Mouse (Mus musculus): ENCODE data around the gene Pacrg. TPM values are rescaled to one million over a fixed set of nuclear protein-coding genes. Genes with fewer than 3 reads are reported as not detected.

The Pacrg gene
- polyA plus RNA-seq, 1 experiment from 2014 or later = 2.6 TPM

DNA sequence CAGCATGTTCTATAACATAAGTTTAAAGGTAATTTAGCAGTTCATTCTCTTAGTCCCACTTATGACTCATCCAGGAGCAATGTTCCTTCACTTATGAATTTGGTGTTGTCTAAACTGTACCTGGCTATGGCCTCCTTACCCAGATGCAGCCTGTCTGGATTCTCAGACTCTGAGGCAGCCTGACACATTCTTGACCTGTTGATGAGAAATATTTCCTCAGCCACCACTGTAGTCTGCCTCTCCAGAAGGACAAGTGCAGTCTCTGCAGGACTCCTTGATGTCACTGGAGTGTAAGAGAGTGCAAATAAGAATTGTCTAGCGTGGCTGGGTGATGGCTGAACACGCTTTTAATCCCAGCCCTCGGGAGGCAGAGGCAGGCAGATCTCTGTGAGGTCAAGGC is 373.0 kb downstream of the Pacrg start:
- Histone ChIP-seq H3K27ac (no peak overlapping the region), H3K9me3 (no peaks in the 10 kb centered on the region), H3K4me3 (no peak overlapping the region), H3K4me1 (no peaks in the 10 kb centered on the region), H3K27me3 (ENCODE audit: poor library complexity, severe bottlenecking) (no peaks in the 10 kb centered on the region), H3K36me3 (replicated peaks) (no peaks in the 10 kb centered on the region)
- DNase-seq (ENCODE audit: extremely low spot score, low spot score) = no peak
- 93% methylated on average over 3 of the region's 3 CpGs for WGBS

DNA sequence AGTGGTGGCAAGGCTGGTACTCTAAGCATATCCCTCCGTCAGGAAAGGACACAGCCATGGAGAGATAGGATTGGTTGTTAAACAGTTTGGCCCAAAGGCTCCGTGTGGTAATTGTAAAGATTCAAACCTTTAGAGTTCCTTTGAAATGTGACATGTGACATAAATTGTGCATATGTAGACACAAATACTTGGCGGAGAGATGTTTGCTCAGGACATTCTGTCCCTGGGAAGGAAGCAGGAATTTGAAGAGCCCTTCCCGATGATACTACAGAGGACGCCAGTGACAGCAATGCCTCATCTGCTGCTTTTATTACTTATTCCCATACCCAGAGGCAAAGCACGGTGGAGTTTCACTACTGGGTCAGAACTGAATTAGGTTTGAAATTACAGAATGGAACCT is 374.6 kb downstream of the Pacrg start:
- WGBS = 86% methylated on average over 6 of the region's 6 CpGs
- H3K27ac ChIP-seq = no peak overlapping the region

DNA sequence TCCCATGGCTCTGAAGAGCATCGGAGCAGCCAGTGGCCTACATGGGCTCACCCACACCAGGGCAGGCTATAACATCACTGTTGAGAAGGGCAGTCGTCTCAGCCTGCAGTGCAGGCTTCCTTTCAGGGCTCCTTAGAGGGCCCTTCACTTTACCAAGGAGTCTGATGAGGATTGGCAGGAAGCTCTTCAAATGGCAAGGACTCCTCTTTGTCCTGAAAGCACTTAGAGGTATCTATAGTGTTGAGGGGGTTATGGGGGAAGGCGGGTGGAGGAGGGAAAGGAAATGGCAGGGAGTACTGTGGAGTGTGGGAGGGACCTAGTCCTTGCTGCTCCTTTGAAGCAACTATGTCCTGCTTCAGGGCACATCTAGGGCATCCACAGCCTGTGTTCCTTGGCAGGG is 375.4 kb downstream of the Pacrg start:
- Histone ChIP-seq H3K27me3 (ENCODE audit: poor library complexity, severe bottlenecking) (no peaks in the 10 kb centered on the region), H3K4me3 (no peak overlapping the region), H3K27ac (peak overlapping the region; percentile 31; the same call in 1 of the 2 replicates), H3K9me3 (no peaks in the 10 kb centered on the region), H3K4me1 (no peaks in the 10 kb centered on the region), H3K36me3 (replicated peaks) (no peaks in the 10 kb centered on the region)
- DNase-seq (ENCODE audit: extremely low spot score, low spot score) = no peak
- 75% methylated on average over 3 of the region's 3 CpGs for WGBS

More for the DNA sequence above, 374.6 kb downstream of the Pacrg start:
- no peak for DNase-seq (ENCODE audit: extremely low spot score, low spot score)
- H3K4me1 ChIP-seq = no peaks in the 10 kb centered on the region
- no peaks in the 10 kb centered on the region for H3K36me3 ChIP-seq (replicated peaks)
- no peaks in the 10 kb centered on the region for H3K9me3 ChIP-seq
- H3K4me3 ChIP-seq = no peak overlapping the region
- H3K27me3 ChIP-seq (ENCODE audit: poor library complexity, severe bottlenecking) = no peaks in the 10 kb centered on the region

DNA sequence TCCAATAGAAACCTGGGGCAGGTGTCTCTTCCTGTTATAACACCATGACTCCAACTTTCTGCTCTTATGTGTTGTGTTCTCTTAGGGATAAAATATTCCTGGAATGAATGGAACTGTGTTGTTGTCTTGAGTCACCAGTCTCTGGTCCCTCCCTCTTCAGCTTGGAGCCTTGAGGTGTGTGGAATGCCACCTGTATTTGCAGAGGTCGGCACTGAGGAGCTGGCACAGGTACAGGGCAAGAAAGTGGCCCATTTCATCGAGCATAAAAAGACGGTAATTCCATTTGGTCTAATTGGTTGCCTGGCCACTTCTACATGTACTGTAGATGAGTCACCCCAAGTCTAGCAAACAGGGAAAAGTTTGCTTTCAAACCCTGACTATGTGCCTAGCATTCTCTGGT is 376.5 kb downstream of the Pacrg start:
- DNase-seq (ENCODE audit: extremely low spot score, low spot score) = no peak
- H3K27ac ChIP-seq = no peak overlapping the region
- no peaks in the 10 kb centered on the region for H3K4me1 ChIP-seq
- no peaks in the 10 kb centered on the region for H3K36me3 ChIP-seq (replicated peaks)
- no peaks in the 10 kb centered on the region for H3K27me3 ChIP-seq (ENCODE audit: poor library complexity, severe bottlenecking)
- no peak overlapping the region for H3K4me3 ChIP-seq
- WGBS = 92% methylated on average over 3 of the region's 3 CpGs
- H3K9me3 ChIP-seq = no peaks in the 10 kb centered on the region

DNA sequence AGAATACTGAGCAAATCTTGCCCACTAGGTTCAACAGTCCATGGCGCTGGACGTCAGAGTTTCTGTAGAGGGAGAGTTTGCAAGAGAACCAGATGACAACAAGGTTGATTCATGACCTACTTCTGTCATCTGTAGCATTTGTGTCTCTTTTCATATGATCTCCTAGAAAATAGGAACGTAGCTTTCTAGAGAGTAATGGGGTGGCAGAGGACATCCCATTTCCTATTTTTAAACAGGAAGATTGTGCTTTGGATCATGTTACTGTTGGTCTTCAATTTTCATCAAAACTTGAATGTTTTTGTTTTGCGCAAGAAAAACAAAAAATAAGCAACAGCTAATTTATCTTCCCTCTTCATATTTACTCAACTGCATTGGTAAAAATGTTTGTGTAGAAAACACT is 379.2 kb downstream of the Pacrg start:
- no peaks in the 10 kb centered on the region for H3K9me3 ChIP-seq
- no peak for DNase-seq (ENCODE audit: extremely low spot score, low spot score)
- H3K36me3 ChIP-seq (replicated peaks) = no peaks in the 10 kb centered on the region
- no peak overlapping the region for H3K4me3 ChIP-seq
- no peak overlapping the region for H3K27ac ChIP-seq
- H3K27me3 ChIP-seq (ENCODE audit: poor library complexity, severe bottlenecking) = no peaks in the 10 kb centered on the region
- 0 out of 2 replicates have a peak, but pooled peaks cover 7% of the 10 kb centered on the region for H3K4me1 ChIP-seq
- WGBS = 92% methylated on average over 4 of the region's 4 CpGs

DNA sequence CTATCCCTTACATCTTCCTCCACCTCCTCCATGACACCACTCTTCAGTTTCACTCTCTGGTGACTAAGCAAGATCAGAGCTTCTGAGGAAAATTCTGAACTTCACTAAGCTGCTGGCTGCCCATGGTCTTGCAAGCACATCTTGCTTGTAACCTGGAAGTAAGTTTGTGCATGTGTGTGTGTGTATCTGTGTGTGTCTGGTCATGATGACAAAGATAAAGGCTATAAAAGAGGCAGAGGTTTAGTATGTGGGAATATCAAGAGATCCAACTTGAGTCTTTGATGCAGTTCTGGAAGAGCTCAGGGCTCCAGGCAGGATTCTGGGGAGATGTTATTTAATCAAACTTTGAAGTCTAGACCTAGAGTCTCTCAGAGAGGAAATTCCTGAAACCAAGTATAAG is 381.4 kb downstream of the Pacrg start:
- 0 out of 2 replicates have a peak, but pooled peaks cover 7% of the 10 kb centered on the region for H3K4me1 ChIP-seq
- no peak for DNase-seq (ENCODE audit: extremely low spot score, low spot score)
- no peak overlapping the region for H3K4me3 ChIP-seq
- no peaks in the 10 kb centered on the region for H3K36me3 ChIP-seq (replicated peaks)
- no peaks in the 10 kb centered on the region for H3K27me3 ChIP-seq (ENCODE audit: poor library complexity, severe bottlenecking)
- H3K9me3 ChIP-seq = no peaks in the 10 kb centered on the region
- H3K27ac ChIP-seq = no peak overlapping the region

DNA sequence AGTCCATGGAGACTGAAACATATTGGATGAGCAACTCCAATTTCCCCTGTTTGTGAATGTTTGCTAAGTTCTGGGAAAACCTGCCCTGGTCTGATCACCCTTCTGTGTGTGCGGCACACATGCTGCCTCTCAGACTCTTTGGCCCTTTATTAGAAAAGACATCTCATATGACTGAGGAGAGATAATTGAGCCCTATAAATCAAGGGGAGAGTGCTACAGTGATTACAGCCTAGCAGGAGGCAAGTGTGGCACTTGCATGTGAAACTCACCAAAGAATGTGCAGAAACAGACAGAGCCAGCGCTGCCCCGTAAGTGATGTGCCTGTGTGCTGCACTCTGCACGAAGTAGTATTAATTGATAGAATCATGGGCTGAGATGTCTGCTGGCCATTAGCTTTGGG is 383.7 kb downstream of the Pacrg start:
- no peaks in the 10 kb centered on the region for H3K27me3 ChIP-seq (ENCODE audit: poor library complexity, severe bottlenecking)
- H3K27ac ChIP-seq = no peak overlapping the region
- H3K36me3 ChIP-seq (replicated peaks) = no peaks in the 10 kb centered on the region
- WGBS = 84% methylated on average over 4 of the region's 4 CpGs
- H3K9me3 ChIP-seq = no peaks in the 10 kb centered on the region
- DNase-seq (ENCODE audit: extremely low spot score, low spot score) = no peak
- no peak overlapping the region for H3K4me3 ChIP-seq
- H3K4me1 ChIP-seq = peaks cover 22% of the 10 kb centered on the region

DNA sequence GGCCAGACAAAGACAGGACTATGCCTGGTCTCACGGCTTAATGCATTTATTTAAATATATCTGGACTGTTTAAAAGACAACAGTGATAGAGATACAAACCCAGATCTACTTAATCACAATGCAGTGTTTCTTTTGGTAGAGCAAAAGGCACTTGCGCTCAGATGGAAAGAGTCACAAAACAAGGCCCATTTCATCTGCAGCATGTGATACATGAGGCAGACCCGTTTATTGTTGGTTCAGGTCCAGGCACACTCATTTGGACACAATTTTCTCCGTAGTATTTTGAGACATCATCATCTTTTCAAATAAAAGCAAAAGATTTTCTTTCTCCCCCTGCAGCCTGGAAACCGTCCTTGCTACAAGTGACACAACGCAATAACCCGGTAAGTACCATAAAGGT is 384.1 kb downstream of the Pacrg start:
- no peaks in the 10 kb centered on the region for H3K27me3 ChIP-seq (ENCODE audit: poor library complexity, severe bottlenecking)
- no peak for DNase-seq (ENCODE audit: extremely low spot score, low spot score)
- 90% methylated on average over 7 of the region's 7 CpGs for WGBS
- no peaks in the 10 kb centered on the region for H3K9me3 ChIP-seq
- H3K36me3 ChIP-seq (replicated peaks) = no peaks in the 10 kb centered on the region
- no peak overlapping the region for H3K4me3 ChIP-seq
- H3K27ac ChIP-seq = no peak overlapping the region
- peaks cover 26% of the 10 kb centered on the region for H3K4me1 ChIP-seq

DNA sequence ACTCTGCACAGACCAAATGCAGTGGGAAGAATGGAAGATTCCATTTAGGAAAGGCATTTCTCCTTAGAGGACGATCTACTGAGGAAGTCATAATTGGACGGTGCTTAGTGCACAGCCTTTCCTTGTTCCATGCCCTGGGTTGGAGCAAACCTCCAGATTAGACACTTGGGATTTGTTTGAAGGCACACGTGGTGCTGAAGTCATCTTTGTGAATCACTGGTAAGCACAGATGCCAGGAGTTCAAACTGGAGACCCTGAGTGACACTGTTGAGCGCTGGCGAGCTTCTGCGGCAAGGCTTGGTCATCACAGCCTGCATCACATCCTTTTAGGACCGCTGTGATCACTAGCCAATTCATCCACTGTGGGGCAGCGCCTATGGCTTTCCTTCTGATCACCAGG is 385.7 kb downstream of the Pacrg start:
- no peak for DNase-seq (ENCODE audit: extremely low spot score, low spot score)
- H3K4me1 ChIP-seq = peaks cover 41% of the 10 kb centered on the region
- H3K27ac ChIP-seq = no peak overlapping the region
- WGBS = 90% methylated on average over 8 of the region's 8 CpGs
- H3K36me3 ChIP-seq (replicated peaks) = no peaks in the 10 kb centered on the region
- no peaks in the 10 kb centered on the region for H3K9me3 ChIP-seq
- no peak overlapping the region for H3K4me3 ChIP-seq
- H3K27me3 ChIP-seq (ENCODE audit: poor library complexity, severe bottlenecking) = no peaks in the 10 kb centered on the region

DNA sequence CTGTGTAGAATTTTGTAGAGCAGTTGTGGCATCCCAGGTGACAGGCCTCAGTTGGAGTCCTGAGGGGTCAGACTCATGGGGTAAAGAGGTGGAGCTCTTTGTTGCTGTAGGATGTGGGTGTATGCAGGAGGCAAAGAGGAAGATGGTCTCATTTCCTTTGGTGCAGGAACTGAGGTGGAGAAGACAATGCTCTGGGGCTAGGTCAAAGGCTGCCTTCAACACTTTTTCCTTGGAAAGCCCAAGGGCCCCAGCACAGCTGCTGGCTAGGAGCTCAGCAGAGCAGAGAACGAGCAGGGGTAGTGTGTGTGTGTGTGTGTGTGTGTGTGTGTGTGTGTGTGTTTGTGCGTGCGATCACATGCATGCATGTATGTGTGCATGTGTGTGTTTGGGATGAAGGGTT is 387.3 kb downstream of the Pacrg start:
- DNase-seq (ENCODE audit: extremely low spot score, low spot score) = no peak
- H3K4me1 ChIP-seq = peaks cover 52% of the 10 kb centered on the region
- H3K27me3 ChIP-seq (ENCODE audit: poor library complexity, severe bottlenecking) = no peaks in the 10 kb centered on the region
- H3K36me3 ChIP-seq (replicated peaks) = no peaks in the 10 kb centered on the region
- WGBS = 82% methylated on average over 3 of the region's 3 CpGs
- H3K27ac ChIP-seq = no peak overlapping the region
- H3K9me3 ChIP-seq = no peaks in the 10 kb centered on the region
- no peak overlapping the region for H3K4me3 ChIP-seq

DNA sequence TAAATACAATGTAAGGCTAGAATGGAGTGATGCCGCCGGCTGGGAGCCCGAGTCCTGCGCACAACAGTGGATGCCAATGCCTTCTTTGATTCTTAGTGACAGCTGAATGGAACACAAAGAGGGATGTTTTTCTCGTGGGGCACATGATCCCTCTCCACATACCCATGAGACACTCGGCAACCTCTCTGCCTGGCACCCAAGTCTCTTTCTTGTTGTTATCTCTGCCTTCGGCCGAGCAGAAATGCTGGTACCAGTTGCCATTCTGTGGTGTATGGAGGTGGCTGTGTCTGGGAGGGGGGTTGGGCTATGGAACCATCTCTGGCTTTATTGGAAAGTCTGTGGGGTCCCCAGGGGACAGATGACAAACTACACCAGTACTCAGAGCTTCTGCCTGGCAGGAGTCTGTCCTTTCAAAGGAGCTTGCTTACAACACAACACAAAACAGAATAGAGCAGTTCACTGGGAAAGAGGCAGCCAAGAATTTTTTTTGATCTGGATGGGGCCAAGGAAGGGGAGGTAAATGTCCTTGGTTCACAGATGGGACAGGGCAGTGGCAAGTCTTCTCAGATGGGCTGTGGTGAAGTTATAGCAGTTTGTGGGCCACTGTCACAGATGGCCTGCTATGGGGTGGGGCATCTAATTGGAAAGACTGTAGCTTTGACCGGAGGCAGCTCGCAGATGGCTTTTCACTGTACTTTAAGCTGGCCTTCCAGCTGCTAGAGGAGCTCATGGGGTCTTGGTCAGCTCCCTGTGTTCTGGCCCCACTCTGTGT is 388.6 kb downstream of the Pacrg start:
- no peak for DNase-seq (ENCODE audit: extremely low spot score, low spot score)
- Histone ChIP-seq H3K4me1 (peaks cover 48% of the 10 kb centered on the region), H3K27ac (peak overlapping the region; percentile 66), H3K4me3 (no peak overlapping the region), H3K36me3 (replicated peaks) (no peaks in the 10 kb centered on the region), H3K27me3 (ENCODE audit: poor library complexity, severe bottlenecking) (no peaks in the 10 kb centered on the region), H3K9me3 (no peaks in the 10 kb centered on the region)
- WGBS = 74% methylated on average over 10 of the region's 10 CpGs

DNA sequence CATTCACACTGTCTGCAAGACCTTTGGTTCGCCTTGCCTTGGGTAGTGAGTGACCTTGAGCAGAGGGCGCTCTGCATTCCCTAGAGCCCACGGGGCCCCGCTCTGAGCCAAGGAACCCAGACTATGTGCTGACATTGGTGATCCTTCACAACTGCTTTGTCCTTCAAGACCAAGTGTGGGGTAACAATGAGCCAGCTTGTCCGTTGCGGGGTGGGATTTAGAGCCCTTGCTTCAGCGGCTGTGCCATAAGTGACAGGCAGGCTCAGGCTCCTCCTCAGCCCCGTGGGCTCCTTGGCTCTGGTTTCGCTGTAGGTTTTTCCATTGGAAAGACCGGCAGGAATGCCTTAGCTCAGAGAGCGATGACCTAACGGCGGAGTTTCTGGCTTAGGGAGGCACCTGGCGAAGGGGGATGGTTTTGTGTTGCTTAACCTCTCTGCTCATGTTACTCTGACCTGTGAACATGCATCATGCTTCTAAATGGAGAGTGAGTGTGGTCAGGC is 390.3 kb downstream of the Pacrg start:
- Histone ChIP-seq H3K27me3 (ENCODE audit: poor library complexity, severe bottlenecking) (no peaks in the 10 kb centered on the region), H3K4me3 (no peak overlapping the region), H3K9me3 (peaks cover 4% of the 10 kb centered on the region; the same call in 1 of the 2 replicates), H3K4me1 (peaks cover 45% of the 10 kb centered on the region), H3K27ac (peak overlapping the region; percentile 22), H3K36me3 (replicated peaks) (no peaks in the 10 kb centered on the region)
- no peak for DNase-seq (ENCODE audit: extremely low spot score, low spot score)
- WGBS = 87% methylated on average over 14 of the region's 14 CpGs

DNA sequence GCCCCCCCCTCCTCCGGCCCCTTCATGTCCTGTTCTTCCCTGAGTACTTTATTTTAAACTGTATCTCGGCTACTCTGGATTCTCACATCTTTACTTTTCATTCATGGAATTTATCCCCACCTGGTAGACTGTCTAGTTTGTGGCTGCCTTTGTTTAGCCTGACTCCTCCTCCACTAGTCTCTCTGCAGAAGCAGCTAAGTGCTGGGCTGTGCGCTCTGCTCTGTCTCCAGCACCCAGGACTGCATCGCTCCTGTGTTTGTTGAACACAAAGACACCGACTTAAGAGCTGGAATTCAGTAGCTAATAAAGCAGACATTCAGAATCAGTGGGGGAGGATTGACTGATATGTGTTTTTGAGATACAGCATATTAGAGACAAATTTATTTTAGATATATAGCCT is 391.7 kb downstream of the Pacrg start:
- whole genome bisulfite sequencing = 71% methylated on average over 5 of the region's 5 CpGs
- no peaks in the 10 kb centered on the region for H3K27me3 ChIP-seq (ENCODE audit: poor library complexity, severe bottlenecking)
- H3K27ac ChIP-seq = peak overlapping the region; percentile 63; the same call in 1 of the 2 replicates
- H3K36me3 ChIP-seq (replicated peaks) = no peaks in the 10 kb centered on the region
- no peak overlapping the region for H3K4me3 ChIP-seq
- DNase-seq (ENCODE audit: extremely low spot score, low spot score) = no peak
- peaks cover 45% of the 10 kb centered on the region for H3K4me1 ChIP-seq
- peaks cover 4% of the 10 kb centered on the region; the same call in 1 of the 2 replicates for H3K9me3 ChIP-seq

All from forebrain, embryonic 10.5 days (tissue).